In genomic region chr5:31201042-31201741, GRCm38 (mm10) we compare ENCODE assay signal across 8 mouse cellular contexts. TPM values are rescaled to one million over a fixed set of nuclear protein-coding genes. Genes with fewer than 3 reads are reported as not detected.
DNase-seq lines count a peak whose midpoint lies in the region; ATAC-seq and TF ChIP-seq lines count a peak whose summit lies in the region.

No protein-coding gene starts in this region.

- WGBS in heart, adult 2 months: 9% methylated on average over 13 of the region's 13 CpGs
- WGBS in forebrain, embryonic 13.5 days: 19% methylated on average over 13 of the region's 13 CpGs
- WGBS in liver, embryonic 13.5 days (ENCODE audit: insufficient replicate concordance): 18% methylated on average over 13 of the region's 13 CpGs

- TF ChIP-seq POLR2A in heart, adult 2 months (IDR thresholded peaks at IDR 0.05; ENCODE audit: insufficient read depth, low read depth, low read length): no peak

- DNase-seq in heart, adult 2 months: no peak
- no peak for DNase-seq in heart, adult 18-20 months
- DNase-seq in A20 (ENCODE audit: low read depth, low spot score): peak; percentile 87
- no peak for DNase-seq in liver, embryonic 13.5 days
- DNase-seq in embryo, embryonic 11 days: no peak
- no peak for DNase-seq in left cerebral cortex, postnatal 10 days (ENCODE audit: extremely low spot score in 1 of 2, low spot score in 2 of 2)
- DNase-seq in layer of hippocampus, postnatal 25 days (ENCODE audit: extremely low spot score in 1 of 2, low spot score in 1 of 2): no peak

- H3K27me3 ChIP-seq in heart, adult 2 months (ENCODE audit: control insufficient read depth, insufficient read depth, low read length): no peaks in the 10 kb centered on the region
- H3K27me3 ChIP-seq in forebrain, embryonic 13.5 days: no peaks in the 10 kb centered on the region
- H3K27me3 ChIP-seq in liver, embryonic 13.5 days: no peaks in the 10 kb centered on the region

- H3K9ac ChIP-seq in heart, adult 2 months (ENCODE audit: low read depth, low read length): peak overlapping the region; percentile 73
- H3K9ac ChIP-seq in forebrain, embryonic 13.5 days: peak overlapping the region; percentile 89
- H3K9ac ChIP-seq in liver, embryonic 13.5 days: peak overlapping the region; percentile 85

- H3K4me2 ChIP-seq in forebrain, embryonic 13.5 days: peak overlapping the region; percentile 82
- peak overlapping the region; percentile 91 for H3K4me2 ChIP-seq in liver, embryonic 13.5 days

- H3K9me3 ChIP-seq in forebrain, embryonic 13.5 days (replicated peaks): peaks cover 5% of the 10 kb centered on the region
- H3K9me3 ChIP-seq in liver, embryonic 13.5 days (replicated peaks): peaks cover 5% of the 10 kb centered on the region

- no peaks in the 10 kb centered on the region; the same call in 1 of the 2 replicates for H3K79me2 ChIP-seq in heart, adult 2 months (replicated peaks; ENCODE audit: control insufficient read depth, insufficient read depth, low read length)

- peak overlapping the region; percentile 87 for H3K27ac ChIP-seq in heart, adult 2 months
- H3K27ac ChIP-seq in forebrain, embryonic 13.5 days: peak overlapping the region; percentile 79
- peak overlapping the region; percentile 81 for H3K27ac ChIP-seq in liver, embryonic 13.5 days

- TF ChIP-seq EP300 in heart, adult 2 months (IDR thresholded peaks at IDR 0.05; ENCODE audit: insufficient read depth, low read depth, low read length): no peak

- peak overlapping the region; percentile 79 for H3K4me3 ChIP-seq in heart, adult 2 months
- H3K4me3 ChIP-seq in forebrain, embryonic 13.5 days: peak overlapping the region; percentile 73
- H3K4me3 ChIP-seq in liver, embryonic 13.5 days (replicated peaks): peak overlapping the region; percentile 82

- no peak for TF ChIP-seq CTCF in heart, adult 2 months (IDR thresholded peaks at IDR 0.05)

- no peak for ATAC-seq in forebrain, embryonic 13.5 days
- ATAC-seq in liver, embryonic 13.5 days (ENCODE audit: low read depth): no peak

- intact Hi-C loops in heart, adult 2 months (cut with DNase I): loop anchor here (10.0 kb wide), 1 partner anchor 254 kb away; the partner anchor contains the start of gene Zfp512
- intact Hi-C loops in left cerebral cortex, postnatal 10 days (cut with DNase I): no loop called here

- H3K4me1 ChIP-seq in heart, adult 2 months (ENCODE audit: control insufficient read depth, insufficient read depth, low read length): peaks cover 1% of the 10 kb centered on the region; the same call in 1 of the 2 replicates
- H3K4me1 ChIP-seq in forebrain, embryonic 13.5 days: peaks cover 24% of the 10 kb centered on the region
- H3K4me1 ChIP-seq in liver, embryonic 13.5 days (replicated peaks): peaks cover 38% of the 10 kb centered on the region

- no peaks in the 10 kb centered on the region for H3K36me3 ChIP-seq in heart, adult 2 months (ENCODE audit: control insufficient read depth, insufficient read depth, low read length)
- peaks cover 81% of the 10 kb centered on the region for H3K36me3 ChIP-seq in forebrain, embryonic 13.5 days (ENCODE audit: poor library complexity, severe bottlenecking)
- peaks cover 85% of the 10 kb centered on the region for H3K36me3 ChIP-seq in liver, embryonic 13.5 days

RNA-seq across cellular contexts. Expression of gene Zfp513, which starts 0.9 kb away (rescaled TPM):
- total RNA-seq in heart, adult 2 months (2021): 1 to 10 TPM; 6.6 to 8.1 TPM
- polyA plus RNA-seq in heart, adult 2 months (2012; rRNA removed): 12.7 and 14.2 TPM in 2 replicates
- total RNA-seq in heart, adult 18-20 months (2021): 1 to 10 TPM; 7.6 to 8.5 TPM
- polyA plus RNA-seq in forebrain, embryonic 13.5 days (2015; fragmentation: Nextera tagmentation; extraction: Ambion mirVana): 13.3 and 13.4 TPM in 2 replicates
- polyA plus RNA-seq in liver, embryonic 13.5 days (2015; fragmentation: Nextera tagmentation; extraction: Ambion mirVana): 2.3 and 2.6 TPM in 2 replicates
- 10 to 100 TPM; 25.0 to 26.5 TPM for total RNA-seq in left cerebral cortex, postnatal 10 days (2021)
- 10 to 100 TPM; 25.7 to 31.5 TPM for total RNA-seq in layer of hippocampus, postnatal 25 days (2021)

RNA-seq across cellular contexts. Expression of gene Eif2b4, which starts 8.0 kb away (rescaled TPM):
- total RNA-seq in heart, adult 2 months (2021): 10 to 100 TPM; 48.0 to 50.8 TPM
- 61.3 and 88.9 TPM in 2 replicates for polyA plus RNA-seq in heart, adult 2 months (2012; rRNA removed)
- 10 to 100 TPM; 41.1 to 58.1 TPM for total RNA-seq in heart, adult 18-20 months (2021)
- polyA plus RNA-seq in forebrain, embryonic 13.5 days (2015; fragmentation: Nextera tagmentation; extraction: Ambion mirVana): 75.8 and 77.9 TPM in 2 replicates
- 57.1 and 64.0 TPM in 2 replicates for polyA plus RNA-seq in liver, embryonic 13.5 days (2015; fragmentation: Nextera tagmentation; extraction: Ambion mirVana)
- 10 to 100 TPM; 48.2 to 49.7 TPM for total RNA-seq in left cerebral cortex, postnatal 10 days (2021)
- 10 to 100 TPM; 46.8 to 56.7 TPM for total RNA-seq in layer of hippocampus, postnatal 25 days (2021)

RNA-seq across cellular contexts. Expression of gene Snx17, which starts 8.2 kb away (rescaled TPM):
- 10 to 100 TPM; 58.1 to 63.2 TPM for total RNA-seq in heart, adult 2 months (2021)
- 66.8 and 85.1 TPM in 2 replicates for polyA plus RNA-seq in heart, adult 2 months (2012; rRNA removed)
- 10 to 100 TPM; 58.4 to 64.5 TPM for total RNA-seq in heart, adult 18-20 months (2021)
- polyA plus RNA-seq in forebrain, embryonic 13.5 days (2015; fragmentation: Nextera tagmentation; extraction: Ambion mirVana): 139 and 145 TPM in 2 replicates
- 49.6 and 49.7 TPM in 2 replicates for polyA plus RNA-seq in liver, embryonic 13.5 days (2015; fragmentation: Nextera tagmentation; extraction: Ambion mirVana)
- total RNA-seq in left cerebral cortex, postnatal 10 days (2021): 10 to 100 TPM; 73.4 to 74.6 TPM
- total RNA-seq in layer of hippocampus, postnatal 25 days (2021): 10 to 100 TPM; 76.8 to 83.9 TPM

RNA-seq across cellular contexts. Expression of gene Ppm1g, which starts 19.3 kb away (rescaled TPM):
- 10 to 100 TPM; 51.1 to 60.8 TPM for total RNA-seq in heart, adult 2 months (2021)
- polyA plus RNA-seq in heart, adult 2 months (2012; rRNA removed): 26.6 and 35.1 TPM in 2 replicates
- total RNA-seq in heart, adult 18-20 months (2021): 10 to 100 TPM; 55.1 to 62.9 TPM
- 164 and 176 TPM in 2 replicates for polyA plus RNA-seq in forebrain, embryonic 13.5 days (2015; fragmentation: Nextera tagmentation; extraction: Ambion mirVana)
- 169 and 174 TPM in 2 replicates for polyA plus RNA-seq in liver, embryonic 13.5 days (2015; fragmentation: Nextera tagmentation; extraction: Ambion mirVana)
- 100 to 1,000 TPM; 108 TPM for total RNA-seq in left cerebral cortex, postnatal 10 days (2021)
- total RNA-seq in layer of hippocampus, postnatal 25 days (2021): 10 to 100 TPM; 77.0 to 77.2 TPM

RNA-seq across cellular contexts. Expression of gene Gtf3c2, which starts 21.2 kb away (rescaled TPM):
- total RNA-seq in heart, adult 2 months (2021): 10 to 100 TPM; 27.4 to 32.3 TPM
- polyA plus RNA-seq in heart, adult 2 months (2012; rRNA removed): 34.8 and 56.2 TPM in 2 replicates
- total RNA-seq in heart, adult 18-20 months (2021): 10 to 100 TPM; 19.7 to 28.5 TPM
- polyA plus RNA-seq in forebrain, embryonic 13.5 days (2015; fragmentation: Nextera tagmentation; extraction: Ambion mirVana): 76.5 and 86.9 TPM in 2 replicates
- 31.5 and 37.0 TPM in 2 replicates for polyA plus RNA-seq in liver, embryonic 13.5 days (2015; fragmentation: Nextera tagmentation; extraction: Ambion mirVana)
- total RNA-seq in left cerebral cortex, postnatal 10 days (2021): 10 to 100 TPM; 59.8 to 60.6 TPM
- 10 to 100 TPM; 50.8 to 77.4 TPM for total RNA-seq in layer of hippocampus, postnatal 25 days (2021)
